Mouse (Mus musculus) left cerebral cortex, adult 11 months (tissue): Measurements from ENCODE around the gene Sh3rf1.

Experiments
- DNase-seq: peaks from one replicate; pipeline ENCODE4 v3.0.0; 2022; ENCODE audit warnings: low spot score

Gene Sh3rf1

GRCm38 (mm10) chr8:61223729-61224379 lies at the start of gene Sh3rf1:
TSS of gene Sh3rf1 (plus strand) at chr8:61223872.
- peak; percentile 51 for DNase-seq

GRCm38 (mm10) chr8:61173921-61174492 lies 49.7 kb upstream of the Sh3rf1 start:
- no peak for DNase-seq

GRCm38 (mm10) chr8:61175876-61176275 lies 47.8 kb upstream of the Sh3rf1 start:
- no peak for DNase-seq

- DNase-seq = no peak
These were observed 45.7 kb upstream of the Sh3rf1 start for GRCm38 (mm10) chr8:61177680-61178593.

- DNase-seq = no peak
These were observed 45.0 kb upstream of the Sh3rf1 start for GRCm38 (mm10) chr8:61178594-61179140.

- DNase-seq = no peak
These were observed 42.1 kb upstream of the Sh3rf1 start for GRCm38 (mm10) chr8:61181592-61181991.

- no peak for DNase-seq
These were observed 41.7 kb upstream of the Sh3rf1 start for GRCm38 (mm10) chr8:61182020-61182419.

GRCm38 (mm10) chr8:61185274-61186198 lies 38.1 kb upstream of the Sh3rf1 start:
- DNase-seq = no peak

- no peak for DNase-seq
These were observed 29.3 kb upstream of the Sh3rf1 start for GRCm38 (mm10) chr8:61194306-61194925.

GRCm38 (mm10) chr8:61200254-61200887 lies 23.3 kb upstream of the Sh3rf1 start:
- DNase-seq = no peak

GRCm38 (mm10) chr8:61203035-61203826 lies 20.4 kb upstream of the Sh3rf1 start:
- DNase-seq = no peak

GRCm38 (mm10) chr8:61206876-61207275 lies 16.8 kb upstream of the Sh3rf1 start:
- no peak for DNase-seq

- DNase-seq = no peak
These were observed 16.0 kb upstream of the Sh3rf1 start for GRCm38 (mm10) chr8:61207636-61208035.

- no peak for DNase-seq
These were observed 15.0 kb upstream of the Sh3rf1 start for GRCm38 (mm10) chr8:61208719-61209118.

GRCm38 (mm10) chr8:61210836-61211235 lies 12.8 kb upstream of the Sh3rf1 start:
- no peak for DNase-seq

- no peak for DNase-seq
These were observed 8.4 kb upstream of the Sh3rf1 start for GRCm38 (mm10) chr8:61215081-61215819.

GRCm38 (mm10) chr8:61217017-61217416 lies 6.7 kb upstream of the Sh3rf1 start:
- no peak for DNase-seq

- DNase-seq = peak; percentile 65
These were observed 6.2 kb upstream of the Sh3rf1 start for GRCm38 (mm10) chr8:61217426-61217825.

- no peak for DNase-seq
These were observed 5.2 kb upstream of the Sh3rf1 start for GRCm38 (mm10) chr8:61218439-61218838.
